Comparison of ENCODE assay signal across 8 mouse cellular contexts in genomic region chr6:128799896-128800270, GRCm38 (mm10). TPM values are rescaled to one million over a fixed set of nuclear protein-coding genes. Genes with fewer than 3 reads are reported as not detected.
DNase-seq lines count a peak whose midpoint lies in the region; ATAC-seq and TF ChIP-seq lines count a peak whose summit lies in the region.

No protein-coding gene starts in this region.

- 20% methylated on average over 7 of the region's 7 CpGs for WGBS in heart, embryonic 10.5 days
- 20% methylated on average over 7 of the region's 7 CpGs for WGBS in forebrain, embryonic 14.5 days
- WGBS in liver, postnatal 0 days (ENCODE audit: insufficient replicate concordance) = 19% methylated on average over 7 of the region's 7 CpGs

- no peak for TF ChIP-seq EP300 in liver, postnatal 0 days (IDR thresholded peaks at IDR 0.05; ENCODE audit: low read depth)

- no peaks in the 10 kb centered on the region for H3K9me3 ChIP-seq in heart, embryonic 10.5 days
- H3K9me3 ChIP-seq in forebrain, embryonic 14.5 days (replicated peaks; ENCODE audit: control insufficient read depth, low read length) = no peaks in the 10 kb centered on the region
- H3K9me3 ChIP-seq in liver, postnatal 0 days (ENCODE audit: low read length) = no peaks in the 10 kb centered on the region

- peak overlapping the region; percentile 84; the same call in 1 of the 2 replicates for H3K27ac ChIP-seq in heart, embryonic 10.5 days
- peak overlapping the region; percentile 65 for H3K27ac ChIP-seq in forebrain, embryonic 14.5 days (ENCODE audit: low read depth, low read length)
- no peak overlapping the region for H3K27ac ChIP-seq in liver, postnatal 0 days (ENCODE audit: low read depth)

- no peaks in the 10 kb centered on the region for H3K27me3 ChIP-seq in heart, embryonic 10.5 days (ENCODE audit: insufficient read depth, poor library complexity, severe bottlenecking)
- no peaks in the 10 kb centered on the region for H3K27me3 ChIP-seq in forebrain, embryonic 14.5 days (replicated peaks; ENCODE audit: control insufficient read depth, insufficient read depth, low read length)
- H3K27me3 ChIP-seq in liver, postnatal 0 days (ENCODE audit: insufficient read depth, low read length) = no peaks in the 10 kb centered on the region

- peaks cover 8% of the 10 kb centered on the region for H3K4me1 ChIP-seq in heart, embryonic 10.5 days
- peaks cover 4% of the 10 kb centered on the region; the same call in 1 of the 2 replicates for H3K4me1 ChIP-seq in forebrain, embryonic 14.5 days (ENCODE audit: control insufficient read depth, insufficient read depth, low read length)
- peaks cover 15% of the 10 kb centered on the region for H3K4me1 ChIP-seq in liver, postnatal 0 days (ENCODE audit: insufficient read depth)

- no peaks in the 10 kb centered on the region for H3K36me3 ChIP-seq in heart, embryonic 10.5 days
- H3K36me3 ChIP-seq in forebrain, embryonic 14.5 days (ENCODE audit: control insufficient read depth, insufficient read depth, low read length) = no peaks in the 10 kb centered on the region
- H3K36me3 ChIP-seq in liver, postnatal 0 days (replicated peaks; ENCODE audit: insufficient read depth, low read length) = no peaks in the 10 kb centered on the region

- peak overlapping the region; percentile 66 for H3K4me3 ChIP-seq in heart, embryonic 10.5 days
- peak overlapping the region; percentile 53 for H3K4me3 ChIP-seq in forebrain, embryonic 14.5 days (ENCODE audit: low read depth, low read length)
- peak overlapping the region; percentile 67 for H3K4me3 ChIP-seq in liver, postnatal 0 days (ENCODE audit: low read depth, low read length)

- H3K4me2 ChIP-seq in forebrain, embryonic 14.5 days (ENCODE audit: low read length) = peak overlapping the region; percentile 50
- peak overlapping the region; percentile 74 for H3K4me2 ChIP-seq in liver, postnatal 0 days (ENCODE audit: low read depth, low read length)

- H3K9ac ChIP-seq in forebrain, embryonic 14.5 days (ENCODE audit: low read length) = peak overlapping the region; percentile 59
- peak overlapping the region; percentile 74 for H3K9ac ChIP-seq in liver, postnatal 0 days (replicated peaks)

- intact Hi-C loops in heart, postnatal 10 days (cut with DNase I) = no loop called here
- intact Hi-C loops in left cerebral cortex, postnatal 10 days (cut with DNase I) = loop anchor here (2.0 to 10.0 kb wide), 2 partner anchors 39 to 565 kb away; no protein-coding TSS in a partner anchor

- ATAC-seq in forebrain, embryonic 14.5 days = no peak
- ATAC-seq in liver, postnatal 0 days = no peak

- no peak for DNase-seq in heart, embryonic 10.5 days (ENCODE audit: low spot score)
- no peak for DNase-seq in heart, postnatal 10 days
- peak; percentile 83 for DNase-seq in A20 (ENCODE audit: low read depth, low spot score)
- DNase-seq in forebrain, embryonic 14.5 days (ENCODE audit: low spot score) = no peak
- DNase-seq in liver, postnatal 0 days = no peak
- no peak for DNase-seq in layer of hippocampus, adult 9-10 months (ENCODE audit: low spot score)
- no peak for DNase-seq in natural killer cell, adult 2 months (ENCODE audit: low spot score in 2 of 2)
- DNase-seq in left cerebral cortex, postnatal 10 days (ENCODE audit: extremely low spot score in 1 of 2, low spot score in 2 of 2) = no peak

- TF ChIP-seq CTCF in liver, postnatal 0 days (IDR thresholded peaks at IDR 0.05; ENCODE audit: low read depth) = no peak

RNA-seq across cellular contexts. Expression of gene Klrb1c, which starts 10.9 kb away (rescaled TPM):
- polyA plus RNA-seq in heart, embryonic 10.5 days (2016; fragmentation: Nextera tagmentation; extraction: Ambion mirVana) = 0.08 TPM in 1 of 2 replicates, not detected in the other
- not detected for total RNA-seq in heart, postnatal 10 days (2021)
- not detected in 2 replicates for polyA plus RNA-seq in forebrain, embryonic 14.5 days (2014; fragmentation: Nextera tagmentation; extraction: Ambion mirVana)
- 0.64 and 1.1 TPM in 2 replicates for polyA plus RNA-seq in liver, postnatal 0 days (2015; fragmentation: Nextera tagmentation; extraction: Ambion mirVana)
- not detected for total RNA-seq in left cerebral cortex, postnatal 10 days (2021)

RNA-seq across cellular contexts. Expression of gene Gm44511, which starts 26.2 kb away (rescaled TPM):
- not detected in 2 replicates for polyA plus RNA-seq in heart, embryonic 10.5 days (2016; fragmentation: Nextera tagmentation; extraction: Ambion mirVana)
- not detected for total RNA-seq in heart, postnatal 10 days (2021)
- not detected in 2 replicates for polyA plus RNA-seq in forebrain, embryonic 14.5 days (2014; fragmentation: Nextera tagmentation; extraction: Ambion mirVana)
- polyA plus RNA-seq in liver, postnatal 0 days (2015; fragmentation: Nextera tagmentation; extraction: Ambion mirVana) = not detected in 2 replicates
- not detected for total RNA-seq in left cerebral cortex, postnatal 10 days (2021)

RNA-seq across cellular contexts. Expression of gene Klrb1b, which starts 26.2 kb away (rescaled TPM):
- not detected in 2 replicates for polyA plus RNA-seq in heart, embryonic 10.5 days (2016; fragmentation: Nextera tagmentation; extraction: Ambion mirVana)
- total RNA-seq in heart, postnatal 10 days (2021) = not detected
- polyA plus RNA-seq in forebrain, embryonic 14.5 days (2014; fragmentation: Nextera tagmentation; extraction: Ambion mirVana) = not detected in 2 replicates
- polyA plus RNA-seq in liver, postnatal 0 days (2015; fragmentation: Nextera tagmentation; extraction: Ambion mirVana) = 0.32 and 0.39 TPM in 2 replicates
- total RNA-seq in left cerebral cortex, postnatal 10 days (2021) = not detected
